Mouse (Mus musculus) cerebellum, postnatal 10 days (tissue): ENCODE measurements around the gene Gm5767.

ENCODE experiments used
- DNase-seq, 2 experiments: peaks; one replicate each; pipeline ENCODE4 v3.0.0; 2021; ENCODE audit warnings: mixed read lengths in 2 of 2

The Gm5767 gene

DNA sequence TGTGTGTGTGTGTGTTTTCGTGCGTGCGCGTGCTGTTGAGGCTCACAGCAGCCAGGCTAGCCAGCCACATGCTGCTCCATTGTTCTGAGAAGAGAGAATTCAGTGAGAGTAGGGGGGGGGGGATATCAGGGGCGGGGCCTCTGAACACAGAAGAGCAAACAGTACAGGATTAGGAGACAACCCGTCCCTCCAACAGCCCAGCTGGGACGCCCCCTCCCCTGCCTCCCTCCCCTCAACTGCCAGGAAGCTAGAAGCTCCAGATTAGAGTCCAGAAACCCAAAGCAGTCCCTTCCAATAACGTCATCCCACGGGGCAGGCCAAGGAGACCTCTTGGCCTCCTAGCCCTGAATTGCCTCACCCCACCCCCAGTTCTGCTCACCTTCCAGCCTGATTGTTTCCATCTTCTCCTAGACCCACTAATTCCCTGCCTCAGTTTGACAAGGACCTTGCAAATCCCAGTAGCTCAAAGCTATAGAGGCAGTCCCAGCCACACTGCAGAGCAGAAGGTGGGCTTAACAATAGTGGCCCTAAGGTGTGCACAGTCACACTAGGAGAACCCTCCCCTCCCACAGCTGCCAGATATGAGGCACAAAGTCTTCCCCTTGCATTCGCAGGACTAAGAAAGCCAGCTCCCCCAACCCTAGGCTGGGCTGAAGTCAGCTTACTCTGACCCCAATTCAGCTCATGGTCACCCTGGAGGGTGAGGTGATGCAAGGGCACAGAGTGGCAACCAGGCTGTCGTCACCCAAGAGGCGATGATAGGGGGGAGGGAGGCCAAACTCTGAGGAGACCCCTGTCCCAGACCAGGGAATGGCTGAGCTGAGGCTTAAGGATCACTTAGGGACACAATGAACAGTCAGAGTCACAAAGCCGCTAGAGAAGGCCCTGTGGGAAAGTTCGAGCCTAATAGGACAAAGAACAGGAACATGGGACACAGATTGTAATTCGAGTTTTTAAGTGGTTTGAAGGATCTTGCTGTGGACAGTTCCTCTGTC is 10.2 kb upstream of the Gm5767 start:
- peak in 1 of 2 experiments; percentile 45 for DNase-seq

DNA sequence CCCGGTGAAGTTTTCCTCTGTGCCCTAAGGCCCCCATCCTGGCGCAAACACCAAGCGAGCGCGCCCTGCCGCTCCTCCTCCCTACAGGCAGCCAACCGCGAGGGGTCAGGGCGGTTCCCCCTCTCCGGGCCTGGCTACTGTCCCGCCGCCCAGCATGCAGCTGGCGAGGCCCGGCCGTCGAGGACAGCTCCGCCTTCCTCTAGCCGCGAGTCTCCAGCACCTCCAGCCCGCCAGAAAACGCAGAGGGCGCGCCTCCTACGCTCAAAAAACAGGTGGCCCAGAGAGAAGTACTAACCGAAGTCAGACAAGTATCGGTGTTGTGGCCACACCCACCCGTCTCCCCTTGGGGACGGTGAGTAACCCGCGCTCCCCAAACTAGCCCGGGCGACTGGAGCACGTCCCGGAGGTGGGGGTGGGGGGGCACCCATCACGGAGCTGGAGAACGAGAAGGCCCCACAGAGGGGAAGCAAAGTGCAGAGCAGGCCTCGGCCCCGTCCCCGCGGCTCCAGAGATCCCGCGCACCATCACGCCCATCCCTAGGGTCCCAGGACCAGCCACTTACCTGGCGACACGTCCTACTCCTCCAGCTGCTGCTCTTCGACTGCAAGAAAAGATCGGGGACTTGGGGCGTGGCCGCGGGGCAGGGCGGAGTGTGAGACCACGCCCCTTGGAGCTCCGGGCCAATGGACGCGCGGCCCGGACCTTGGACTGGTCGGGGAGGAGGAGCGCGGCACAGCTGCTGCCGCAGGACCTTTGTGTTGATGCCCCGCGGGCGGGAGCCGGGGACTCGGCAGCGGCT is 8.8 kb upstream of the Gm5767 start, which contains the start of gene Carhsp1:
Gene Carhsp1, minus strand, starts transcription at position 605 of the 799 bp plus-strand sequence.
- peak; percentile 94 to 97 for DNase-seq

DNA sequence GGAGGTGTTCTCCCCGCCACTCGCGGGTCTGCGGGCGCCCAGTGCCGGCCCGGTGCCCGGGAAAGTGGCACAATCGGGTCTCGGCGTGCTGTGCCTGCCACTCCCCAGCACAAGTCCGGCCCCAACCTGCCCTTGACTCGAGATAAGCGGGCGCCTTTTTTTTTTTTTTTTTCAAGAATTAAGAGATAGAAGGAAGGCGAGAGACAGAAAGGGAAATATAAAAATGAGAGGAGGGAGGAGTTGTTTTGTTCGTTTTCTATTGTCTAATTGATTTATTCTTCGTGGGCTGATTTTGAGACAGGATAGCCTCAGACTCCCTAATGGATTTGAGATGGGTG is 8.3 kb upstream of the Gm5767 start:
- no peak for DNase-seq

DNA sequence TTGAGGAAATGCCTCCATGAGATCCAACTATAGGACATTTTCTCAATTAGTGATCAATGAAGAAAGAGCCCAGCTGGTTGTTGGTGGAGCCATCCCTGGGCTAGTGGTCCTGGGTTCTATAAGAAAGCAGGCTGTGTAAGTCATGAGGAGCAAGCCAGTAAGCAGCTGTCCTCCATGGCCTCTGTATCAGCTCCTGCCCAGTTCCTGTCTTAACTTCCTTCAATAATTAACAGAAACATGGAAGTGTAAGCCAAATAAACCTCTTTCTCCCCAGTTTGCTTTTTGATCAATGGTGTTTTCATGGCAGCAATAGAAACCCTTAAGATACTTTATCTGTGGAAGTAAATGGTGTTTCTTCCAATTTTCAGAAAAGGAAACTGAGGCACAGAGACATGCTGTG is 7.8 kb upstream of the Gm5767 start:
- DNase-seq: no peak

DNA sequence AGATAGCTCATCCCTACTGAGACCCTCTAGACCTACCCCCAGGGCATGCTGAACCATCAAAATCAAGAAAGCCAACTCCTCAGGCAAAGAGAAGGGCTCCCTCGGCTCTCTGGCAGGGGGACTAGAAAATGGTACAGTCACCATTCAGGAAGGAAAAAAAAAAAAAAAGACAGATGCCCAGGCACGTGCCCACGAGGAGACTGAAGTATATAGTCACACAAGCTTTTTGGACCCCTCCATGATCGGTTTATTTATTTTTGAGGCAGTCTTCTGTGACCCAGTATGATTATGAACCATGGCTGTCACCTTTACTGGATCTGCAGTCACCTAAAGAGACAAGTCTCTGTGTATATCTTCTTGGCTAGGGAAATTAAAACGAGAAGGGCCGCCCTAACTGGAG is 7.2 kb upstream of the Gm5767 start:
- no peak for DNase-seq

DNA sequence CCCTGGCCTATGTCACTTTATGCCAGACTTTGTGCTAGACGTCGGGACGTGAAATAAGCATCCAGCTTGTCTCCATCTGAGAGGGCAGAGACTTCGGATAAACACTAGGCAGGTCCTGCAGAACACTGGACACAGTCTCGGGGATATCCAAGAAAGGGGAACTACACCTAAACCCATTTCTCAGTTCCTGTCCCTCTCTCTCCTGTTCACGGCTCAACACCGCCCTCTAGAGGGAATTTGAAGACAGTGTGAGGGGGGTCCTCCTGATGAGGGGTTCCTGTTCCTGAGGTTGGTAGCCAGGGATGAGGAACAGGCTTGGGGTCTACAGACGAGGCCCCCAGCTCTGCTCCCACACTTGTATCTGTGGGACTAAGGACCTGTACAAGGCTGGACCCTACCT is 6.4 kb upstream of the Gm5767 start:
- peak; percentile 78 to 83 for DNase-seq

DNA sequence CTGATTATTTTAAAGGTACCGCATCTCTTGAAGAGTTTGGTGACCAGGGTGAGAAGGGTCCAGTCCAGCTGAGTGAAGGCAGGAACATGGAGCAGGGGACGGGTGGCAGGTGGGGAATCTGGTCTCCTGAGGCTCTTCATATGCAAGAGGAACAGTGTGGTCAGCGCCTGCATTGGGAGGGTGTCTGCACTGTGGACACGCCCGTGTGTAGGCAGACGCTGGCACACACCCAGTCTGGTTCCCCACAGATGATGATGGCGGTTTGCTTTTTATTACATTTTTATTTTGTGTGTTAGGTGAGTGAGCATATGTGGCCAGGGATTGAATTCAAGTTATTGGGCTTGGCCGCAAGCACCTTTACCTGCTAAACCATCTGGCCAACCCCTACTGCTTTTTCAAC is 5.0 kb upstream of the Gm5767 start:
- no peak for DNase-seq

DNA sequence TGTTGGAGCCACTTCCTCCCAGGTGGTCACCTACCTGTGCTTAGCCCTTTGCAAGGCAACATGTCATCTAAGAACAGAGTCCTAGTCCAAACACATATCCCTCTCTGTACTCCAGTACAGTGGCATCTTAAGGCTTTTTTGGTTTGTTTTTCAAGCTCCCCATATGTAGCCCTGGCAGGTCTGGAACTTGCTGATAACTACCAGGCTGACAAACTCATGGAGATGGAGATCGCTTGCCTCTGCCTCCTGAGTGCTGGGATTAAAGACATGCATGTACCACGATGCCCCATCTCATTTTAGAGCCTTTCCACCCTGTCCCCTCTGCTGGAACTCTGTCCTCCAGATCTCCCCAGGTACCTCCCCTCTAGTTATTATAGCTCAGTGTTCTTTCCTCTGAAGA is 4.3 kb upstream of the Gm5767 start:
- no peak for DNase-seq

DNA sequence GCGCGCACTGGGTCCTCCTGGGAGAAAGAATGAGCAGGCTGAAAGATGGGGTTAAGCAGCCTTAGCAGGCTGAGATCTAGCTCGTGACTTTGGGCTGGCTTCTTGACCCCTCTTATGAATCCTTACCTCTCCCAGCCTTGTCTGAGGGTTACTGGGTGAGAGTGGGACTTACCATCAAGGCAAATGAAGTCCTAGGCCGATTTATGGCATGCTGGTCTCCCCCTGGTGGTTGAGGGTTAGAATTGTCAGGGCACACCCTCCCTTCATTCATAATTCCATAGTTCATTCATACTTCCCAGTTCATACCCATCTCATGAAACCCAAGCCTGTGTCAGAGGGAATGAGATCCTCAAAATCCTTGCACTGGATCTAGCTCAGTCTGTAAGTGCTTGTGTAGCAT is 3.8 kb upstream of the Gm5767 start:
- peak; percentile 77 to 85 for DNase-seq

DNA sequence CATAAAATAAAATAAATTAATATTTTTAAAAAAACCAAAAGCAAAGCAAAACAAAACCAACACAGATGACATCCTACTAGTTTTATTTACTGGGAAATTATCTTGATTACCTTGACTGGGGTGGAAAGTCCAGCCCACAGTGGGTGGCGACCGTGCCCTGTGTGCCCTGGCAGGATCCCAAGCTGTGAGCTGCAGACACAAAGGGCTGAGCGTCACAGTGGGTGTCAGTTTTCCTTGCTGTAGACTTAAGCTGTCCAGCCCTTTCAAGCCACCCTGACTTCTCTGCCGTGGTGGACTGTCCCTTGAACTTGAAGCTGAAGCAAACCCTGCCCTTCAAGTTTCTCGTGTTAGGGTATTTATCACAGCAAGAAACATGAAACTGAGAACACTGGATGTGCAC is 2.5 kb upstream of the Gm5767 start:
- DNase-seq: peak in 1 of 2 experiments; percentile 30

DNA sequence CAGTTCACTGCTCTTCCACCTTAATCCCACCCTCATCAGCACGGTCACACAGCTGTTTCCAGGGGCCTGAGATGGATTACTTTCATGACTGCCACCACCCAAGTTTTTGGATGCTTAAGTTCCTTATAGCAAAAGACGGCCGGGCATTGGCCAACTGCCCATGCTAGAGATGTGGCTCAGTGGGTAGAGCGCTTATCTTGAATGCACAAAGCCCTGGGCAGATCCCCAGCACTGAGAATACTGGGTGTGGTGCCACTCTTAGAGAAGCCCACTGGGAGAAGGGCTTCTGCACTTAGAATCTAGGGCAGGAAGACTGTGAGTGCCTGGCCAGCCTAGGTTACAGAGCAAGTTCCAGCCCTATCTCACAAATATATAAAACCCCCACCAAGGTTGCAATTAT is 1.9 kb upstream of the Gm5767 start:
- DNase-seq: no peak

DNA sequence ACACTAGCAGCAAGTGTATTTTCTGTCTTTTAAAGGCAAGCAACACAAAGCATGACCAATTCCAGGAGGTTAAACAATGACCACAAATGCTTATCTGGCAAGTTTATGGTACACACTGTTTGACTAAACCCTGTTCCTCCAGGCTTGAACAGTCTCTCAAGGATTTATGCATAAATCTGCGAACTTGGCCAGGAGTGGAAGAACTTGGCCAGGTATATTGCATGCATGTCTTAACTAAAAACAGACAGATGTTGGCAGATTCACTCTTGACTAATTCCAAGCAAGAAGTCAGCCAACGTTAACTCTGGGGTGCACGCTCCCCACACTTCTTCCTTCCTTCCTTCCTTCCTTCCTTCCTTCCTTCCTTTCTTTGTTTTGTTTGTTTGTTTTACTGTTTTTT is 790 bp upstream of the Gm5767 start:
- no peak for DNase-seq

DNA sequence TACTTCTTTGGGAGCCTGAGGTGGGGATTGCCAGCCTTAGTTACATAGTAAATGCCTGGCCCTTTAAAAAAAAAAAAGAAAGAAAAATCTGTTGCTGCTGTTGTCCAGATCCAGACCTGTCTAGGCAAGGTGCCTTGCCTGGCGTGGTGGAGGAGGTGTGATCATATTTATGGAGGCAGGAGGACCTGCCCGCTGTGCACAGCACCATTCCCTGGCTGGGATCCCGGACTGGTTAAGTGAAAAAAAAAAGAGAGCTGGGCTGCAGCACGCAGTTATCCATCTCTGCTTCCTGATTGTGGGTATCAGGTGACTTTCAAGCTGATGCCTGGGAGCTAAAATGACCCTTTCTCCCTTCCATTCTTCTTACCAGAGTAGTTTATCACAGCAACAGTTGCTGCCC is 4.5 kb downstream of the Gm5767 start:
- DNase-seq: peak; percentile 83 to 85

DNA sequence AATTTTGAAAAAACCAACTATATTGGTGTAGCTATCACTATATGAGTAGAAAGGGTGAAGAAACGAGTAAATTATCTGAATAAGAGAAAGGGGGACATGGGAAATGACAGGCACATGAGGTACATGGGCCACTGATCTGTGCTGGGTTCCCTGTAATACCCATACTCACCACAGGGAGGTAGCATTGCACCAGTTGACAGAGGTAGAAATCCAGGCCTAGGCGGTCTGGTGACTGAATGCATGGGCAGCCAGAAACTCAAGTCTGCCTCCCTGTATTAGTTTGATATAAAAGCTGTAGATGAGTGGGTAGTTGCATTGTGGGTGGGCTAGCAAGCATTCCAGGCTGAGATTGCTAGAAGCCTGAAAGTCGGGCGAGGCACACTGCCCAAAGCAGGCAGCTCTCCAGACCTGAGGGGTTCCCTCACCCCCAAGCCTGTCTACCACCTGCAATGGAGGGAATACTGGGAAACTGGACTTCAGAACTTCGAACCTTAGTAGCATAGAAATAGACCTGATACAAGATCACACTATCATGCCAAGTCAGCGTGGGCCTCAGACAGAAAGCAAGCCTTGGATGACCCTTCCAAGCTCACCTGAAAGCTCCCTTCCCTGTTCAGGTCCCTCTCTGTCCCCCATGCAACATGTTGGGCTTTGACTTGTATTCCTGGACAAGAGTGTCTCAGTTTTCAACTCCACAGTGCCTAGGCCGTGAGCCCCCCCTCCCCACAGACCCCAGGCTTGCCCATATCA is 5.7 kb downstream of the Gm5767 start:
- DNase-seq: peak; percentile 89 to 94

DNA sequence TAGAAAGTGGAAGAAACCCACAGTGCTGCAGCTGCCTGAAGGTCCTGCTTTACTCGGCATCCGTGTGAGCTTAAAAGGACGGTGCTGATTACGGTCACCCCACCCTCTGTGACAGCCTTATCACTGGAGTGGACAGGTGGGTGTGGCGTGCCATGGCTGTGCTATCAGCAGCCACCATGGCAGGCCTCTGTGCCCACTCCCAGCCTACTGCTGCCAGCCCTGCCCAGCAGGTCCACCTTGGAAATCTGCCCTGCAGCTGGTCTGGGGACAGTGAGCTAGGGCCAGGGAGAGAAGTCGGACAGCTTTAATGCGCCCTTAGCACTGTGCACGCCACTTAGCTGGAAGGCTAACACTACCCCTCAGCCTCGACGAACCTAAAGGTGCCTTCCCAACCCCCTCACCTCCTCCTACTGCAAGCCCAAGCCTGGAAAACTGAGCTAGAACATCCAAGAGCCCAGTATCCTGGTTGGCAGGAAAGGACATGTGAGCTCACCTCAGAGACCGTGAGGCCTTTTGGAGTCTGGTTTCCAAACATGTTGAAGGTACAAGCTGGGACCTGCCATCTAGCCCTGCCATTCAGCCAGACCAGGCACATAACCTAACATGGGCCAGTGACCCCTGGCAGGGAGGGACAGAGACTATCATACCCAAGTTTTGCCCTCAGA is 6.4 kb downstream of the Gm5767 start:
- DNase-seq: peak; percentile 83 to 86

DNA sequence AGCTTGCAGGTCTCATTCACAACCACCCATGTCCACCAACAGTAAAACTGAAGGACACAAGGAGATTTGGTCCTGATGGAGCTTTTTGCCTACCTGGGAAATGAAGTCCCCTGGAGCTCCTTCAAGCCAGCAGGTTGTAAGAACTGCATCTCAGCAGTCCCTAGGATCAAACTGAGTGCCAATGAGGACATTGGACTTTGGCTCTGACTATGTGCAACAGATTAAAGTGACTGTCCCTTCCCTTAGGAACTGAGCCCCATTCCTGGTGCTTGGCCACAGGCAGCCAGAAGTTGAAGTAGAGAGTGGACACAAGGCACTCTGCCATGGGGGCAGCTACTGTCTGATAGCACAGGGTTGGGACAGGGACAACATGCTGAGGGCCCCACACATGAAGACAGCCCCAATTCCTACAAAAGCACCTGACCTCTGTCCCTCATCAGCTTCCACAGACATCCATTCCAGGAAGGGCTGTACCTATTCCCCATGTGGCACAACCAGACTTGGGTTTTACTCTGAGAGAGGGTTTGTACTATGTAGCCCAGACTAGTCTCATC is 7.1 kb downstream of the Gm5767 start:
- peak in 1 of 2 experiments; percentile 27 for DNase-seq

DNA sequence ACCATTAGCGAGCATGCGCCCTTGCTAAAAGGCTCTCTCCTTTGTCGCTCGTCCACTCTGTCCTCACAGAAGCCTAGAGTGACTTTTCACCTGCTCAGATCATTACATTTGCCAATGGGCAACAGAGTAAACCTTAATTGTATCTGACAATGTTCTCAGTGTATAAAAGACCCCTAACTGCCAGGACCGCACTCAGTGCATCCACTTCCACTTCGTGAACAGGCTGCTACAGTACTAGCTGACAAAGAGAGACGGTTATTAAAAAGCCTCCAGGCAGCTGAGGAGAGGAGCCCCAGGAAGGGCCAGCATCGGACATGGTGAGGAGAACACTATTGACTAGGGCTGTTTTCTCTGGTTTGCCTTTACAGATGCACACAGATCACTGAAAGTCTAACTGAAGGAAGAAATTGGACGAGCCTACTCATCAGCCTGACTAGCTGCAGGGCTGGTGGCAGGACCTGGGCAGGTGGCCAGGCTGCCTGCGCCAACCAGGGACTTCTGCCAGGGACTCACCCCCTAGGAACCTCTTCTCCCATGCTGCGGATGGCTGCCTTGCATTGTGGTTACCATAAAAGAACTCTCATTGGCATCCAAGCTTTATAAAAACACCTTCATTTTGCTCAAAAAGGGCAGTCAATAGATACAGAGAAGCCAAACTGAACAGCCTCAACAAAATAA is 9.5 kb downstream of the Gm5767 start:
- DNase-seq: peak; percentile 97

DNA sequence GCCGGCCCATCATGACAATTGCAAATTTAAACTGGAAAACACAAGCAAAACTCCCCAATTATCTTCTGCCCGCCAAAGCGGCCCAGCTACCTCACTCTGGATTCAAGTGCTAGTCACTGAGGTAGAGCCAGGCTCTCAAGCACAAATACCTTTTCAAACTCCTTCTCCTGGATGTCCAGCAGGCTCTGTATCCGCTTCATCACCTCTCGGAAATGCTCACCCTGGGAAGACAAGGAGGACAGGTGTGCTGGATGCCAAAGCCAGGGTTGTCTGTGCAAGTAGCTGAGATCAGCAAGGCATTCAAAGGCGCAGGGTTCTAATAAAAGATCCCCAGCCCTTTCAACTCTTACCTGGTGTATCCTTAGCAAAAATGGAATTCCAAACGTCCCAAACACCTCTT is 10.6 kb downstream of the Gm5767 start:
- peak; percentile 52 to 65 for DNase-seq

DNA sequence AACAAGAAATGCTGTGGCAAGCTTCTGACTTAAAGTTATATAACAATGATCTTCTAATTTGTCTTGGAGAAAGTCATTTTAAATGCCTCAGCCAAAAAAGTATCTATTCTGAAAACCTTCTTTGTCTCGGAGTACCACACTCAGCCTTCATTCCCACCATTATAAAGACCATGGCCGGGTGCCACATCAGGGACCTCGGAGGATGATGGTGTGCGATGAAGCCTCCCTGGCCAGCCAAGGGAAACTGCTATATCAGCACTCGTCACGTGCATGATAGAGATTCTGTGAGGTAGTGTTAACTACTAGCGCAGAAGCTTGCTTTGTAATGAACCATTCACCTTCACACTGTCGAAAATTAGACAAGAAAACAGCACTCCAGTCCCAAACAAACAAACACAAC is 19.0 kb downstream of the Gm5767 start:
- DNase-seq: no peak

DNA sequence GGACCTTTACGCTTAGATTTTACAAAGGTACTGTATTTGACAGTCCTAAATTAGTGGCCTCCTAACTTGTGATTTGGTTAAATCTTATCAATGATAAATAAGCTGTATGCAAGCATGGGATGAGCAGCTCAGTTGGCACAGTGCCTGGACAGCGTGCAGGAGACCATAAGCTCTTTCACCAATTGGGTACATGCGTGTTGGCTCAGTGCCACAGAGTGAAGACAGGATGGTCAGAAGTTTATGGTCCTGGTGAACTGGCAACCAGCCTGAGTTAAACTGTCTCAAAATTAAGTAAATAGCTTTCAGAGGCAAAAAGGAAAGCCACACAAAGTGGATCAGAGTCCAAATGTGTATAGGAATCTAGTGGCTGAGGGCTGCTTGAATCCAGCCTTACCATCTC is 20.0 kb downstream of the Gm5767 start:
- peak; percentile 61 to 68 for DNase-seq

DNA sequence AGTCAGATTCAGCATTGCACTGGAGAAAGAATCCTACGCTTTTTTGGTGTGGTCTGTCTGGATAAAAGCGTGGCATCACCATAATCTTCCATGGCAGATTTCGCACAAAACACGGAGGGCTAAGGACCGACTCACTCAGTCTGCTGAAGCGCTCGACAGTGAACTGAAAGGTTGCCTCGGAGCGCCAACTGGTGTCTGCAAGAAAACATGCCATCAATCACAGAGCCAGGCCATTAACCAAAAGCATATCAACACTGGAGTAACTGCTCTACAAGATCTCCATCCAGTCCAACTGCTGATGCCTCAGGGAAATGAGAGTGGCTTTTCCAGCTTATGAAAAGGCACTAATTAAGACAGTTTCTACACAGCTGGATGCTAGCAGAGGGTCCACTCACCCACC is 31.4 kb downstream of the Gm5767 start:
- peak; percentile 45 to 47 for DNase-seq

DNA sequence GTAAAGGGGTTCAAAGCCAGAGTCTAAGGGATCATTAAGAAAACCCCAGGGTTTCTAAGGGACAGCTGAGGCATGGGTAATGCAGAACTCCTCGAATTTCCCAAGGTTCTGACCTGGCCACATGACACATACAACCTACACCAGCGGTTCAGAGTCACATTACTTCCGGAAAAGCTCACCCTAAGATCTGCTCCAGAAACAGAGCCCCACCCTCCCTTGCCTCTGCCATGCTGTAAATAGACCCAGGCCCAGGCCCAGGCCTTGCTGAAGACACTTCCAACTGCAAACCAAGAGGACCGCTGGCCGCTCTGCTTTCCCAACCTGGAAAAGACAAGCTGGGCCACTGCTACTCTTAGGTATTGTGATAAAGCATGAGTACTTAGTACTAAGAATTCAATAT is 34.3 kb downstream of the Gm5767 start:
- no peak for DNase-seq
